Mouse (Mus musculus) heart, embryonic 15.5 days (tissue): Measurements from ENCODE around the gene Chrna1. TPM values are rescaled to one million over a fixed set of nuclear protein-coding genes. Genes with fewer than 3 reads are reported as not detected.

Experiments used
- ATAC-seq: fragments of 200-750 bp; cut with Nextera tagmentation; replicated peaks from 2 replicates; pipeline ENCODE4 v1.8.0; 2017; ENCODE audit warnings: low read depth, moderate TSS enrichment; ENCODE audit not compliant: insufficient number of reproducible peaks, insufficient read depth, low FRiP score
- H3K27ac ChIP-seq: fragments of 300-500 bp; sonication (generic); 2 replicates; pipeline ENCODE4 v1.5.1; 2015; ENCODE audit warnings: mild to moderate bottlenecking, inconsistent platforms
- H3K27me3 ChIP-seq: fragments of 300-500 bp; sonication (generic); 2 replicates; pipeline ENCODE4 v1.6.1; 2015; ENCODE audit warnings: inconsistent platforms
- H3K36me3 ChIP-seq: fragments of 300-500 bp; sonication (generic); 2 replicates; pipeline ENCODE4 v1.6.1; 2015; ENCODE audit warnings: mild to moderate bottlenecking, inconsistent platforms
- H3K4me1 ChIP-seq: fragments of 300-500 bp; sonication (generic); replicated peaks from 2 replicates; pipeline ENCODE4 v1.6.1; 2015; ENCODE audit warnings: inconsistent platforms
- H3K4me2 ChIP-seq: fragments of 300-500 bp; sonication (generic); 2 replicates; pipeline ENCODE4 v1.6.1; 2015; ENCODE audit warnings: inconsistent platforms, mild to moderate bottlenecking, moderate library complexity
- H3K4me3 ChIP-seq: fragments of 300-500 bp; sonication (generic); 2 replicates; pipeline ENCODE4 v1.5.1; 2015; ENCODE audit warnings: mild to moderate bottlenecking, inconsistent platforms
- H3K9ac ChIP-seq: fragments of 300-500 bp; sonication (generic); 2 replicates; pipeline ENCODE4 v1.6.1; 2015; ENCODE audit warnings: mild to moderate bottlenecking, inconsistent platforms
- H3K9me3 ChIP-seq: fragments of 300-500 bp; sonication (generic); replicated peaks from 2 replicates; pipeline ENCODE4 v1.6.1; 2016; ENCODE audit warnings: inconsistent platforms
- WGBS: fragments of 180-500 bp; shearing (Covaris S2); methylation state at CpG from one replicate; pipeline ENCODE4 v1.1.7; 2015; ENCODE audit warnings: mixed read lengths; 5-methylcytosine and 5-hydroxymethylcytosine counted together
- polyA plus RNA-seq: library from polyadenylated mRNA; unstranded; fragments of >200 nt; fragmentation: Nextera tagmentation; extraction: Ambion mirVana; gene quantifications from 2 replicates; pipeline ENCODE4 v1.2.1, GENCODE M21; 2015

The Chrna1 gene
- polyA plus RNA-seq = 0.09 and 0.28 TPM in 2 replicates

GRCm38 (mm10) chr2:73580166-73580565 lies at the start of gene Chrna1:
TSS of gene Chrna1 (minus strand) at chr2:73580338.
- ATAC-seq = no peak
- Histone ChIP-seq H3K4me3 (no peak within 1 kb of the TSS), H3K4me2 (no peak within 1 kb of the TSS), H3K27me3 (no peaks in the 10 kb centered on the region), H3K4me1 (peaks cover 5% of the 10 kb centered on the region), H3K9me3 (no peaks in the 10 kb centered on the region), H3K36me3 (no peaks in the 10 kb centered on the region), H3K27ac (no peak within 1 kb of the TSS), H3K9ac (no peak within 1 kb of the TSS)
- WGBS = 84% methylated on average over 9 of the region's 9 CpGs

GRCm38 (mm10) chr2:73618486-73619052 lies 38.4 kb upstream of the Chrna1 start:
- Histone ChIP-seq H3K9me3 (no peaks in the 10 kb centered on the region), H3K36me3 (peaks cover 8% of the 10 kb centered on the region; the same call in 1 of the 2 replicates), H3K4me3 (no peak overlapping the region), H3K27me3 (no peaks in the 10 kb centered on the region), H3K4me1 (no peaks in the 10 kb centered on the region), H3K9ac (no peak overlapping the region), H3K27ac (no peak overlapping the region), H3K4me2 (no peak overlapping the region)
- no peak for ATAC-seq
- WGBS = 77% methylated on average over 4 of the region's 4 CpGs

GRCm38 (mm10) chr2:73616434-73617057 lies 36.4 kb upstream of the Chrna1 start:
- Histone ChIP-seq H3K4me1 (no peaks in the 10 kb centered on the region), H3K4me3 (no peak overlapping the region), H3K9ac (no peak overlapping the region), H3K9me3 (no peaks in the 10 kb centered on the region), H3K4me2 (no peak overlapping the region), H3K27ac (no peak overlapping the region), H3K27me3 (no peaks in the 10 kb centered on the region), H3K36me3 (peaks cover 2% of the 10 kb centered on the region; the same call in 1 of the 2 replicates)
- no peak for ATAC-seq
- WGBS = 86% methylated on average over 17 of the region's 17 CpGs

- Histone ChIP-seq H3K27me3 (no peaks in the 10 kb centered on the region), H3K4me2 (no peak overlapping the region), H3K27ac (no peak overlapping the region), H3K4me1 (no peaks in the 10 kb centered on the region), H3K9ac (no peak overlapping the region), H3K4me3 (no peak overlapping the region), H3K36me3 (peaks cover 8% of the 10 kb centered on the region; the same call in 1 of the 2 replicates), H3K9me3 (no peaks in the 10 kb centered on the region)
- WGBS = 86% methylated on average over 5 of the region's 5 CpGs
- no peak for ATAC-seq
Observed at GRCm38 (mm10) chr2:73615456-73615855, 35.3 kb upstream of the Chrna1 start.

- ATAC-seq = no peak
- 92% methylated on average over 8 of the region's 8 CpGs for WGBS
- H3K4me2 ChIP-seq = no peak overlapping the region
Observed at GRCm38 (mm10) chr2:73614303-73614702, 34.2 kb upstream of the Chrna1 start.

GRCm38 (mm10) chr2:73612941-73613340 lies 32.8 kb upstream of the Chrna1 start:
- Histone ChIP-seq H3K4me2 (no peak overlapping the region), H3K27me3 (no peaks in the 10 kb centered on the region), H3K4me3 (no peak overlapping the region), H3K4me1 (peaks cover 4% of the 10 kb centered on the region; the same call in 1 of the 2 replicates), H3K27ac (no peak overlapping the region), H3K36me3 (peaks cover 8% of the 10 kb centered on the region; the same call in 1 of the 2 replicates), H3K9me3 (no peaks in the 10 kb centered on the region), H3K9ac (no peak overlapping the region)
- WGBS = 89% methylated on average over 7 of the region's 7 CpGs
- no peak for ATAC-seq

More at GRCm38 (mm10) chr2:73614303-73614702, 34.2 kb upstream of the Chrna1 start:
- Histone ChIP-seq H3K9me3 (no peaks in the 10 kb centered on the region), H3K4me3 (no peak overlapping the region), H3K27ac (no peak overlapping the region), H3K4me1 (peaks cover 1% of the 10 kb centered on the region; the same call in 1 of the 2 replicates), H3K27me3 (no peaks in the 10 kb centered on the region), H3K36me3 (peaks cover 8% of the 10 kb centered on the region; the same call in 1 of the 2 replicates), H3K9ac (no peak overlapping the region)

GRCm38 (mm10) chr2:73612367-73612914 lies 32.3 kb upstream of the Chrna1 start:
- Histone ChIP-seq H3K4me2 (no peak overlapping the region), H3K9ac (no peak overlapping the region), H3K9me3 (no peaks in the 10 kb centered on the region), H3K4me1 (peaks cover 9% of the 10 kb centered on the region), H3K36me3 (peaks cover 8% of the 10 kb centered on the region; the same call in 1 of the 2 replicates), H3K27ac (no peak overlapping the region), H3K4me3 (no peak overlapping the region), H3K27me3 (no peaks in the 10 kb centered on the region)
- ATAC-seq = no peak
- WGBS = 88% methylated on average over 6 of the region's 6 CpGs

- ATAC-seq = no peak
- no peak overlapping the region for H3K27ac ChIP-seq
- H3K9me3 ChIP-seq = no peaks in the 10 kb centered on the region
- WGBS = 71% methylated on average over 6 of the region's 6 CpGs
- H3K36me3 ChIP-seq = peaks cover 8% of the 10 kb centered on the region; the same call in 1 of the 2 replicates
- no peaks in the 10 kb centered on the region for H3K27me3 ChIP-seq
- H3K4me1 ChIP-seq = peaks cover 13% of the 10 kb centered on the region
- H3K4me2 ChIP-seq = no peak overlapping the region
- no peak overlapping the region for H3K4me3 ChIP-seq
- no peak overlapping the region for H3K9ac ChIP-seq
Observed at GRCm38 (mm10) chr2:73611798-73612197, 31.7 kb upstream of the Chrna1 start.

- Histone ChIP-seq H3K36me3 (peaks cover 8% of the 10 kb centered on the region; the same call in 1 of the 2 replicates), H3K9me3 (no peaks in the 10 kb centered on the region), H3K9ac (no peak overlapping the region), H3K27me3 (no peaks in the 10 kb centered on the region), H3K4me3 (no peak overlapping the region), H3K27ac (no peak overlapping the region), H3K4me2 (no peak overlapping the region), H3K4me1 (peaks cover 13% of the 10 kb centered on the region)
- WGBS = 65% methylated on average over 3 of the region's 3 CpGs
- no peak for ATAC-seq
Observed at GRCm38 (mm10) chr2:73609724-73610210, 29.6 kb upstream of the Chrna1 start.

- H3K27me3 ChIP-seq = no peaks in the 10 kb centered on the region
- H3K9me3 ChIP-seq = no peaks in the 10 kb centered on the region
- peaks cover 8% of the 10 kb centered on the region; the same call in 1 of the 2 replicates for H3K36me3 ChIP-seq
- no peak overlapping the region for H3K9ac ChIP-seq
- no peak overlapping the region for H3K4me3 ChIP-seq
- no peak overlapping the region for H3K27ac ChIP-seq
- H3K4me1 ChIP-seq = peaks cover 13% of the 10 kb centered on the region
- no peak for ATAC-seq
- H3K4me2 ChIP-seq = no peak overlapping the region
- WGBS = 75% methylated on average over 5 of the region's 5 CpGs
Observed at GRCm38 (mm10) chr2:73609067-73609723, 29.1 kb upstream of the Chrna1 start.

- H3K4me2 ChIP-seq = no peak overlapping the region
- peaks cover 8% of the 10 kb centered on the region; the same call in 1 of the 2 replicates for H3K36me3 ChIP-seq
- H3K4me1 ChIP-seq = peaks cover 13% of the 10 kb centered on the region
- H3K27me3 ChIP-seq = no peaks in the 10 kb centered on the region
- H3K9me3 ChIP-seq = no peaks in the 10 kb centered on the region
- H3K27ac ChIP-seq = no peak overlapping the region
- H3K4me3 ChIP-seq = no peak overlapping the region
- no peak for ATAC-seq
- H3K9ac ChIP-seq = no peak overlapping the region
- 77% methylated on average over 6 of the region's 6 CpGs for WGBS
Observed at GRCm38 (mm10) chr2:73608391-73608790, 28.3 kb upstream of the Chrna1 start.
